Mouse (Mus musculus): Measurements from ENCODE around the gene Pip5k1b.

The Pip5k1b gene

DNA sequence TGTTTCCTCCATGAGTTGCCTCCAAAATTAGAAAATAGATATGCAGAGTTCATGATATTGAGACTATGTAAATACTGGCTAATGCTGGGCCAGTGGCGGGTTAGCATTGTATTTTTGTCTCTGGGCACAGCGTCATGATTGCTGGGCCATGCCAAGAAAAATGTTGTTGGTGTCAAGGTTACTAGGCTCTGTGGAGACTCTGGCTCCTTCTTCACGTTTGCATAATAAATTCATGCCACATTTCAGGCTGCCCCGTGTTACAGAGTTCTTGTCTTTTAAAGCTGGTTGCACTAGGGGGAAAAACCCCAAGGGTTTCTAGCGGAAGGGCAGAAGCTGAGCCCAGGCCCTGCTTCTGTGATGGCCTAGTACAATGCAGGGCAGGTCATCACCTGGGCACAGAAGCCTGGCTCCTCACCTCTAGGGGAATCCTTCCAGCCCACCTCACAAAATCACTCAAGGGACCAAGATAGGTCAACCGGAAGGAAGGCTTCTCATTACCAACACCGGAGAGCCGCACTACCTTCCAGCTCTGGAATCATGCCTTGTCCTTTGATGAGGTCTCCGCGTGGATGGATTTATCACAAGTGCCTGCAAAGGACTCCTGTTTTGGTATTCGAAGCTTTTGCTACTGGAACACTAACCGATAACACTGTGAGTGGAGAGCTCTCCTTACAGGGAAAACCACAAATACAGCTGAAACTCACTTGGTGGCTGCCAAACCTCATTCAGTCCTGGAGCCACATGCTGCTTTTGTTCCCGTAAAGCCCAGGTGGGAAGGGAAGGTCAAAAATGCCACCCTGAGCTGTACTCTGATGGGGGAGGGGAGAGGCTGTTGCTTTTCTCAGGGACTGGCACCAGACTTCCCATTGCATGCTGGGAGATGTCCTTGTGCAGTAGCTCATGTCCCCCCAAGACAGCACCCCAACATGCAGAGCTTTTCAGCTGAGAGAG lies 248.1 kb downstream of the Pip5k1b start:
- no peak for DNase-seq (ENCODE audit: low spot score in 2 of 2)

GRCm38 (mm10) chr19:24306351-24306750 lies 249.3 kb downstream of the Pip5k1b start:
- no peak for DNase-seq (ENCODE audit: low spot score in 2 of 2)

DNA sequence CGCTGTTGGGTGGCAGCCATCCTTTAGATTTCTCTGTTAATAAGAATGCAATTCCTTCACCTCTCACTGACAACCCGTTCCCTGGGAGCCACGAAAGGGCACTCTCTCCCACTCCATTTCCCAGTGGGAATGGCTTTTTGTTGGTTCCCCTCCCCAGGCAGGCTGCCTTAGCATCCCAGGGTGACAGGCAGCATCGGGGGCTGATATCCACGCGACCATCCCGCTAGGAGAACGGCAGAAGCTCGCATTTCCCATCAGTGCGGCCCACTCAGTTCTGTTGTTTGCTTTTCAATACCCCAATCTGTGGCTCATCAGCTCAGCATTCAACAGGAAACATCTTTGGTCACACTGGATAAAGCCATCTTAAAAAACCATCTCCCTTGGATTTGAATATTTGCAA lies 253.5 kb downstream of the Pip5k1b start:
- no peak for DNase-seq (ENCODE audit: low spot score in 2 of 2)

GRCm38 (mm10) chr19:24301768-24302148 lies 253.9 kb downstream of the Pip5k1b start:
- DNase-seq (ENCODE audit: low spot score in 2 of 2), result no peak

GRCm38 (mm10) chr19:24300994-24301767 lies 254.5 kb downstream of the Pip5k1b start:
- peak; percentile 34 to 60 for DNase-seq (ENCODE audit: low spot score in 2 of 2)

GRCm38 (mm10) chr19:24293537-24293936 lies 262.1 kb downstream of the Pip5k1b start:
- DNase-seq (ENCODE audit: low spot score in 2 of 2), result no peak

- no peak for DNase-seq (ENCODE audit: low spot score in 2 of 2)
Measured at GRCm38 (mm10) chr19:24284187-24284586, 271.5 kb downstream of the Pip5k1b start.

- no peak for DNase-seq (ENCODE audit: low spot score in 2 of 2)
Measured at GRCm38 (mm10) chr19:24281288-24281980, 274.2 kb downstream of the Pip5k1b start.

DNA sequence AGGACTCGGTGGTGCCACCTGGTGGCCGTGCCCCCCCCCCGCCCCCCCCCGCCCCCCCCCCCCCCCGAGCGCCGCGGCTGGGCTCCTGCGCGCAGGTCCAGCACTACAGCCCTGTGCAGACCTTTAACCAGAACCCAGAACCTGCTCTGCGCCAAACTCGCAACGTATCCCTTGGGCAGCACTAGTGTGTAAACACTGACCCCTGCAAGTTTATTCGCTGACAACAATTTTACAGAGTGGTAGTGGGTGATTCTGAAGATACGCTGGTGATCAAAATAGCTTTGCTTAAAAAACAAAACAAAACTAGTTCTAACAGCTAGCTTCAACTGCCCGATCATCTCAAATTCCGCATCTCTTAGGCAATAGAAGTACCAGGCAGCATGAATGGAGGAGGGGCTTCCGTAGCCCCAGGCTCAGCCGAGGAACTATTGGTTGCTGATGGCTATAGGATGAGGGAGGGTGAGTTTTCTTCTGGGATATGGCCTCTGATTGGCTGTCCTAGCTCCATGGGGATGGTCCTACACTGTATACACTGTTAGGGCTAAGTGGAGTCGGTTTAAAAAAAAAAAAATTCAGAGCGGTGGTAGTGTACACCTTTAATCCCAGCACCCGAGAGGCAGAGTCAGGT lies 275.0 kb downstream of the Pip5k1b start, which contains the start of gene Fxn:
Gene Fxn, minus strand, starts transcription at position 5 of the 628 bp plus-strand sequence.
- DNase-seq (ENCODE audit: low spot score in 2 of 2), result no peak

GRCm38 (mm10) chr19:24279706-24280600 lies 275.7 kb downstream of the Pip5k1b start:
- DNase-seq (ENCODE audit: low spot score in 2 of 2), result peak; percentile 47 to 59

DNA sequence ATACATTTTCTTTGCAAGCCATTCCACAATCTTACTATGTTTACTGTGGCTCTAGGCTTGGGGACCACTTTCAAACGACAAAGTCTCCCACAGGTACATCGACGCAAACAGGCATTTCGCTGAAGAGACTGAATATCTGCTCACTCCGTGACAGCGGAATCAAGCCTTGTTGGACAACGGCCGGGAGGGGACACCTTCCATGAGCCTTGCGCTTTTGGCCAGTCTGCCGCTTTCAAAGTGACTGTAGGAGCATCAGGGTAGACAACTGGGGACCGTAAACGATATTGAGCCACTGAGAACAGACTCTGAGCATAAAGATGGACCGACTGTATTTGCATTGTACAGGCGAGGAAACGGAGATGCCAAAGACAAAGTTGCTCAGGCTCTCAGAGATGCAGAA lies 276.8 kb downstream of the Pip5k1b start:
- no peak for DNase-seq (ENCODE audit: low spot score in 2 of 2)

GRCm38 (mm10) chr19:24274281-24274680 lies 281.4 kb downstream of the Pip5k1b start:
- DNase-seq (ENCODE audit: low spot score in 2 of 2), result no peak

- DNase-seq (ENCODE audit: low spot score in 2 of 2), result peak; percentile 48 to 72
Measured at GRCm38 (mm10) chr19:24271746-24272426, 283.8 kb downstream of the Pip5k1b start.

DNA sequence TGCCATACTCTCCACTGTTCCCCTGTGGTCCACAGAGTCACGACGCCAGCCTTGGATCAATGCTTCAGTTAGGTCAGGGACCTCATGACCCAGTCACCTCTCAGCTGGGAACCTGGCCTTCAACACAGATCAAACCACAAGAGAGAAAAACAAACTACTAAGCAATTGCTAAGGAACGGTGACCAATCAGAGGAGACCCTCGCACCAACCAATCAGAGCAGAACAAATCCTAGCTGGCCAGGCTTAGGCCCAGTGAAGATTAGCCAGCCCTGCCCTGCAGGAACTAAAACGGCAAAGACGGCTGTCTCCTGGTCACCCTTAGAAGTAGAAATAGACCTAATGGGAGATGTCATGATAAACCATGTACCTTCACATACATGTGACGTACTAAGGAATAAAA lies 284.3 kb downstream of the Pip5k1b start:
- DNase-seq (ENCODE audit: low spot score in 2 of 2), result peak in 1 of 2 experiments; percentile 20

DNA sequence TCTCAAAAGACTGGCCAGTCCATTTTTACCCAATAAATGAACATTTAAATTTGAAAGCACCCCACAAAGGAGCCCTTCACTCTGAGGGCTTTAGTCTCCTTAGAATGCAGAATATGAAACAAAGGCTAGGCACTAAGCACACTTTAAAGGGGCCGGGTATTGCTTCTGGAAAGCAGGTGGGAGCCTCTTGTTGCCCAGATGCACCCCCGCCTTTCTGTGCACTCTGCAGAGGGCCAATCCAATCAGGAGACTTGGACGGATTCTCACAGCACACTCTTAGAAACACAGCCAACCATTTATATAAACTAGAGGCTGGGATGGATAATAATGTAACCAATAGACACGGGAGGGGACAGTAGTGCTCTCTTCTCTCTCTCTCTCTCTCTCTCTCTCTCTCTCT lies 287.1 kb downstream of the Pip5k1b start:
- no peak for DNase-seq (ENCODE audit: low spot score in 2 of 2)

GRCm38 (mm10) chr19:24266046-24266830 lies 289.4 kb downstream of the Pip5k1b start:
- DNase-seq (ENCODE audit: low spot score in 2 of 2), result no peak

DNA sequence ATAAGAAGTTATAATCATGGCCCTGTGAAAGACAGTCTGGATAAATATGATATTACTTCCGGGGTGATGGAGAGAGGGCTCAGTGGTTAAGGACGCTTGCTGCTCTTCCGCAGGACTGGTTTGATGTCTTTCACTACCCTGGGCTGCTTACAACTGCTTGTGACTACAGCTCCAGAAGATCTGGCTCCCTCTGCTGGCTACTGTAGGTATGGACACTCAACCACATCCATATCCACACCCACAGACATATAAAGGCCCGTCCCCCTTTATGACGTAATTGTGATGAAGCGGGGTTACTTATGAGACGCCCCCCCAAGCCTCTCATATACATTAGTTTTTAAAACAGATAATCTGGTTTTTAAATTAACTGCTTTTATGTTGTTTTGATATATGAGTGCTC lies 290.7 kb downstream of the Pip5k1b start:
- peak; percentile 61 to 78 for DNase-seq (ENCODE audit: low spot score in 2 of 2)

GRCm38 (mm10) chr19:24262736-24263135 lies 292.9 kb downstream of the Pip5k1b start:
- no peak for DNase-seq (ENCODE audit: low spot score in 2 of 2)

Data from frontal cortex, postnatal 14 days (tissue).